Mouse (Mus musculus) 3T3-L1 (cell line): ENCODE results near the gene Myom1.

Experiments
- DNase-seq: peaks from one replicate; pipeline ENCODE4 v3.0.0-alpha.2; 2015; ENCODE audit warnings: low read depth, low spot score

The Myom1 gene

DNA sequence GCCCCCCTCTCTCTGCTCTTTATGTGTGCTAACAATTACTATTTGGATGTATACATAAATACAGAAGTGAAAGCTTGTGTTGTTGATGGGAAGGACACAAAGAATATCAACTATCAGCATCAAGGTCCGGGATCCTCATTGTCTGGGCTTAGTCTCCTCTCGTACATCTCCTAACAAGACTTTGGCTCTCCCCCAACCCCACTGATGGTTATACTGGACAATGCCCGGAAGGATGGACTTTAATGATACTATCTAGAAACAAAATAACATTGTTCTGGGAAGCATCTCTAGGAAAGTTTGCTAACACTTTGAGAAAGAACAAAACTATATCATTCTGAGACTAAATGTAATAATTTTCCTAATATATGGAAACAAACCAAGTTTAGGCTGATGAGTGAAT, 96.2 kb downstream of the Myom1 start:
- no peak for DNase-seq

GRCm38 (mm10) chr17:71102571-71103551, 100.4 kb downstream of the Myom1 start:
- peak; percentile 57 for DNase-seq

DNA sequence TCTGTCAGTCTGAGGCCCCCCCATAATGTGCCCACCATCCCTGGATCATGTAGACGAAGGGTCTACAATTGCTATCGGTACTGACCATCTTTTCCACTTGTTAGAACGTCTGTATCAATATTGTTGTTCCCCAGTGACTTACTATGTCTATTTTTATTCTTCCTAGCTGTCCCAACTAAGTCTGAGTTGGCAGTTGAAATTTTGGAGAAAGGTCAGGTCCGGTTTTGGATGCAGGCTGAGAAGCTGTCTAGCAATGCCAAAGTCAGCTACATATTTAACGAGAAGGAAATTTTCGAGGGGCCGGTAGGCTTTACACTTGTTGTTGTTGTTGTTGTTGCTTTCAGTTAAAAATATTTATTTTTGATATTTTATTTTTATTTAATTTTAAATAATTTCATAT, 102.9 kb downstream of the Myom1 start:
- no peak for DNase-seq

DNA sequence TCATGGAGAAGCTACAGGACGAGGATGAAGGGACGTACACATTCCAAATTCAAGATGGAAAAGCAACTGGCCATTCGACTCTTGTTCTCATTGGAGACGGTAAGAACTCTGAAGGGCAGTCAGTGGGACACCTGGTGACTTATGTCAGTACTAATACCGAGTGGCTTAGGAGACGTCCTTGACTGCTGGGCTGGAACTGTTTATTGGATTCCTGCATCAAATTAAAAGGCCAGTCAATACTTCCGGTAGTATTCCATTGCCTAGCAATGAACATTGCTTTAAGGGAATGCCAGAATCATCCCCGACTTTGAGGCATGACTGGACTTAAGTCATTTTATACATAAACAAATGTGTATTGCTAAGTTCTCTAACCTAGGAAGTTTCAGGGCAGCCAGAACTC, 103.8 kb downstream of the Myom1 start:
- no peak for DNase-seq

GRCm38 (mm10) chr17:71110753-71111265, 108.4 kb downstream of the Myom1 start:
- no peak for DNase-seq

DNA sequence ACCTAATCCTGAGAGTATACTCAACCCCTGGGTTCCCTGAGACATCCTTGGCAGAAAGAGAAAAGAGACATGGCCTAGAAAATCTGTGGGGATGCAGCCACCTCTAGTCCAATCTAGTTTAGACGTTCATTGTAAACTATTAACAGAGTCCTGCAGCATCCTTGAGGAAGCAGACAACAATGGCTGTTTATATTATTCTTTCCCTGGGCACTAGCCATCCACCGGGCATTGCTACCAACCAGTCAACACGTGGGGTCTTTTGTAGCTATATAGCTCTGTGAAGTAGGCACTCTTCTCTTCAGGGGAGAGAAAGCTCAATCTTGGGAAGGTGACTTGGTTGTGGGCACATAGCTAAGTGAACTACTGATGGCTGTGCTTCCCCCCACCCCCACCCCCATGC, 110.3 kb downstream of the Myom1 start:
- no peak for DNase-seq

GRCm38 (mm10) chr17:71114282-71114681, 111.8 kb downstream of the Myom1 start:
- DNase-seq, result no peak

- DNase-seq, result no peak
These were observed 115.5 kb downstream of the Myom1 start for GRCm38 (mm10) chr17:71117956-71118355.

GRCm38 (mm10) chr17:71118607-71119006, 116.2 kb downstream of the Myom1 start:
- no peak for DNase-seq

GRCm38 (mm10) chr17:71120626-71121025, 118.2 kb downstream of the Myom1 start:
- no peak for DNase-seq

GRCm38 (mm10) chr17:71124061-71124670, 121.7 kb downstream of the Myom1 start:
- peak; percentile 79 for DNase-seq

GRCm38 (mm10) chr17:71124674-71125073, 122.2 kb downstream of the Myom1 start:
- no peak for DNase-seq

DNA sequence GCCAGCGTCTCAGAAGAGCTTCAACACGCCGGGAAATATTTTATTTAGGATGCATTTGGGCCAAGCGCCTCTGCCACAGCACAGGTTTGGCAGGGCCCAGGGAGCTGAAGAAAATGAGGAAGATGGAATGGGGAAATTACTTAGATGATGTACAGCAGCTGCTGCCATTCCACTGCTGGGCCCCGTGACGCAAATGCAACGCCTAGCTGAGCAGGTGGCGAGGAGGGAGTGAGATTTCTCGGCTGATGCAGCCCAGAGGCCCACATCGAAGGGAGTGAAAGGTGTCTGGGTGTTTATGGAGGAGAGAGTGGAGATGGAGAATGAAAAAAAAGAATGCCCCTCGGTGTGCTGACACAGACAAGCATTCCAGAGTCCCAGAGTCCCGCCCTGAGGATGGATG, 123.1 kb downstream of the Myom1 start:
- DNase-seq, result no peak

- DNase-seq, result no peak
These were observed 123.6 kb downstream of the Myom1 start for GRCm38 (mm10) chr17:71126001-71126400.

GRCm38 (mm10) chr17:71127464-71128110, 125.2 kb downstream of the Myom1 start:
- no peak for DNase-seq

DNA sequence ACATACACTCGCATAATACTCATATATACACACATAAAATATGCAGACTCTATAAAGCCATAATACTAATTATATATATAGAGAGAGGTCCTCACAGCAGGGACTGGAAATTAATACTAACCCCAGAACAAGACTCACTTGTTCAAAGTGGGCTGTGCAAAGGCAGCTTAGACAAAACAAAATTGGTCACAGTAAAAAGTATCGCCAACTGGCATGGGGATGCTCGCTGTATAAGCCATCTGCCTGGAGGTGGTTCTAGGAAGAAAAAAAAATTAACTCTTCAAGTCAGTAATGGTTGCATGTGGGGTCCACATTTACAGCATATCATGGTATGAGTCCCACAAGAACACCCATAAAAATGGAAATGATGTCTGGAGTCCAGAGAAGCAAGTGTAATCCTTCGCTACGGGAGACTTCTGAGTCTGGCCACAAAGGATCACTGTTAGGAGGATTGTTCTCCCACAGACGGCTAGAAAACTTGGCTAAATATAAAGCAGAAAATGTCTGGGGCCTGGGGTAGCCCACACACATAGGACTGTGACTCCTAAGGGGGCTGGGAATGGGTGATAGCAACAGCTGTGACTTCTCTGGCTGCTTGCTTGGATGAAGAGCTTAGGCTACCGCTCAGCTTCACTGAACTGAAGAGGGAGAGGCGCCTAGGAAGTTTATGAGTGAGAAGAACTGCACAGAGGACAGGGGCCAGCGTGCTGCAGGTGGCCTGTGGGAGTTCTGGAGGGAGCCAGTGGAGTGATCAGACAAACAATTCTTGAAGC, 127.2 kb downstream of the Myom1 start:
- no peak for DNase-seq

DNA sequence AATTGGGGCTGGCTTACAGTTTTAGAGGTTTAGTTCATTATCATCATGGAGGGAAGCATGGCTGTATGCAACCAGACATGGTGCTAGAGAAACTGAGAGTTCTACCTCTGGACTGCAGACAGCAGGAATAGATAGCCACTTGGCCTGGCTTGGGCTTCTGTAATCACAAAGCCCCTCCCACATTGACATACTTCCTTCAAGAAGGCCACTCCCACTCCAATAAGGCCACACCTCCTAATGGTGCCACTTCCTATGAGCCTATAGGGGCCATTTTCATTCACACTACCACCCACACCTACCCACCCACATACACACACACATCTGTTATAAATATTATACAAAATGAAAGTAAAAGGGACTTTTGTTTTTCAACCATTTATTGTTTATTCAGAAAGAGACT, 129.8 kb downstream of the Myom1 start:
- DNase-seq, result peak; percentile 68

DNA sequence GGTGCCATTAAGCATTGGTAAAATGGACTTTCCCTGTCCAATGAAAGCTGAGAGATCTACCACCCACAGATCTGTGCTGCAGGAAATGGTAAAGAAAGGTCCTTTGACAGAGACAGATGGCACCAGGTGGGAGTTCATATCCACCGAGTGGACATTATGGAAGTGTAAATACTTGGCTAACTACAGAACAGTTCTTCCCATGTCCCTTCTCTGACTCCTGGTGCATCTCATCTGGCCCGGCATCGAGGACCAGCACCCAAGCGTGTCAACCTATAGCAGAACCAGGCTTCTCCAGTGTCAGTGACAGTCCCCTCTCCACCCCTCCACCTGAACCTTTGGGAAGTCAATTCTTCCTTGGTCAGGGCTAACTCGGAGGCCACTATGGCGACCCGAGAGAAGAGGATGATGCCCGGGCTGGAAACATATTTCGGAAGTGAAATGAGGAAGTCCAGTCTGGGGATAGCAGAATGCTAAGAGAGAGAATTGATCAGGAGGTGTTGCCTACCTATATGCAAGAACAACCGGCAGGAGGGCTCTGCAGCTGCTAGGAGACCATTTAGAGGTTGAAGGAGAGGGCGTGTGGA, 130.5 kb downstream of the Myom1 start:
- DNase-seq, result no peak

GRCm38 (mm10) chr17:71134441-71134955, 132.1 kb downstream of the Myom1 start:
- no peak for DNase-seq

- no peak for DNase-seq
These were observed 132.7 kb downstream of the Myom1 start for GRCm38 (mm10) chr17:71135108-71135507.

DNA sequence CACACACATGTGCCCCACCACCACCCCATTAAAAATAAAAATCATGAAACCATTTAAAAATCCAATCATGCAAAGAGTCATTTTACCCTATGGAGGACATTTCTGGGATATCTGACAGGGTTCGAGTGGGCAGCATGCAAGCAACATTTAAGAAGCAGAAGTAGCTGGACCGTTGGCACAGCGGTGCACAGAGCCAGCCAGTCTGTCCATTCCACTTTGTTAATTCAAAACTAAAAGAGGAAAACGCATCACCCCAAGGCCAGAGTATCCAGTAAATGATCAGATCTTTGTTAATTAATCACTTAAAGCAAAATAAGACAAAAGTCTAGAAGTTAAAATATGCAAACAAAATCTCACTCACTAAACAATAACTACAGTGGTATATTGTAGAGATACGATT, 133.4 kb downstream of the Myom1 start:
- no peak for DNase-seq
